8 mouse cellular contexts compared by ENCODE assay signal in the genomic region with DNA sequence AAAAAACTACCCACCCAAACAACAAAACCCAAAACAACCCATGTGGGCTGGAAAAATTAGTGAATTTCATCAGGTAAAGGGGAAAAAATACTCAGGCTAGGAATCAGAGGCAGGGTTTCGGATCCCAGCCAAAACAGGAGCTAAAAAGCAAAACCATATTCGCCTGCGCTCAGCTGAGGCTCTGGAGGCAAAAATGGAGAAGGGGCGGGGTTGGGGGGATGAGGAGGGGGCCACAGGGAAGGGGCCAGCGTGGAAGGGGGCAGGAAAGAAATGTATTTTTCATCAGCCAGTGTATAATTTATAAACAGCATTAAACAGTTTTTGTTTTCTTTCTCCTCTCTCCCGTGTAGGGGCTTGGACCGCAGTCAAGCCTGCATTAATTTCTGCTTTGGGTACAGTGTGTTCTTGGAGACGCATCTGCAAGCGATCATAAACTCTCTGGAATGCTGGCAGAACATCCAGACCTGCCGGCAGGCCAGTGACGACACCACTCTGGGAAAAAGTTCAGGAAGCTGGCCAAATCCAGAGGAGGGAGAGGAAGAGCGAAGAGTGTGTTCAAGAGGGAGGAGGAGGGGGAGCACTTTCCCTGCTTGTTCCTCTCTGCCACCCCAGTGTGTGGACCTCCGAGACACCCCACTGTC.
DNase-seq lines count a peak whose midpoint lies in the region; TF ChIP-seq lines count a peak whose summit lies in the region.

No protein-coding gene starts in this region.

- DNase-seq in Muller cell, postnatal 12 days (ENCODE audit: inconsistent ontology term) = peak; percentile 78
- peak; percentile 89 for DNase-seq in cerebellum, adult 9-10 months
- DNase-seq in frontal cortex, postnatal 14 days (ENCODE audit: low spot score in 2 of 2) = peak; percentile 82 to 86
- DNase-seq in heart, postnatal 4 days = peak; percentile 90
- peak; percentile 93 to 95 for DNase-seq in layer of hippocampus, adult 2 months (ENCODE audit: low spot score in 2 of 2)
- peak; percentile 97 to 98 for DNase-seq in lung, adult 18-20 months
- peak; percentile 98 for DNase-seq in right cerebral cortex, adult 18-20 months
- DNase-seq in thymus, postnatal 0 days (ENCODE audit: low spot score) = no peak

- H3K27ac ChIP-seq in layer of hippocampus, adult 2 months = peak overlapping the region; percentile 99

- TF ChIP-seq CTCF in layer of hippocampus, adult 2 months (conservative IDR thresholded peaks at IDR 0.05) = no peak

- peak overlapping the region; percentile 36 for H3K4me3 ChIP-seq in layer of hippocampus, adult 2 months
